Mouse (Mus musculus): Measurements from ENCODE around the gene Iqcf6. TPM values are rescaled to one million over a fixed set of nuclear protein-coding genes. Genes with fewer than 3 reads are reported as not detected.

Gene Iqcf6
- polyA plus RNA-seq, 1 experiment from 2014 or later: not detected

- no peak overlapping the region for H3K9ac ChIP-seq
- H3K27ac ChIP-seq: no peak overlapping the region
- H3K4me3 ChIP-seq: no peak overlapping the region
- H3K4me1 ChIP-seq: peaks cover 10% of the 10 kb centered on the region
- WGBS: 84% methylated on average over 7 of the region's 7 CpGs
- no peaks in the 10 kb centered on the region for H3K9me3 ChIP-seq
- peaks cover 15% of the 10 kb centered on the region for H3K27me3 ChIP-seq
- no peak for ATAC-seq (ENCODE audit: insufficient number of reproducible peaks, low FRiP score, low TSS enrichment, low read depth)
- H3K36me3 ChIP-seq: peaks cover 67% of the 10 kb centered on the region
- no peak overlapping the region for H3K4me2 ChIP-seq
Measured at GRCm38 (mm10) chr9:106659441-106659840, 33.1 kb downstream of the Iqcf6 start.

- Histone ChIP-seq H3K9ac (no peak overlapping the region), H3K27ac (no peak overlapping the region), H3K4me1 (peaks cover 10% of the 10 kb centered on the region), H3K4me3 (no peak overlapping the region), H3K36me3 (peaks cover 72% of the 10 kb centered on the region), H3K27me3 (peaks cover 10% of the 10 kb centered on the region), H3K4me2 (no peak overlapping the region), H3K9me3 (no peaks in the 10 kb centered on the region)
- 74% methylated on average over 1 of the region's 1 CpGs for WGBS
- ATAC-seq (ENCODE audit: insufficient number of reproducible peaks, low FRiP score, low TSS enrichment, low read depth): no peak
Measured at GRCm38 (mm10) chr9:106659935-106660334, 33.6 kb downstream of the Iqcf6 start.

- 76% methylated on average over 6 of the region's 6 CpGs for WGBS
Measured at GRCm38 (mm10) chr9:106663200-106663599, 36.8 kb downstream of the Iqcf6 start.

GRCm38 (mm10) chr9:106664433-106664832 lies 38.1 kb downstream of the Iqcf6 start:
- Histone ChIP-seq H3K4me1 (no peaks in the 10 kb centered on the region), H3K36me3 (peaks cover 97% of the 10 kb centered on the region), H3K4me2 (no peak overlapping the region), H3K27me3 (no peaks in the 10 kb centered on the region), H3K27ac (no peak overlapping the region), H3K9ac (no peak overlapping the region), H3K9me3 (no peaks in the 10 kb centered on the region), H3K4me3 (no peak overlapping the region)
- no peak for ATAC-seq (ENCODE audit: insufficient number of reproducible peaks, low FRiP score, low TSS enrichment, low read depth)
- WGBS: 81% methylated on average over 4 of the region's 4 CpGs

More at GRCm38 (mm10) chr9:106663200-106663599, 36.8 kb downstream of the Iqcf6 start:
- ATAC-seq (ENCODE audit: insufficient number of reproducible peaks, low FRiP score, low TSS enrichment, low read depth): no peak
- H3K27ac ChIP-seq: no peak overlapping the region
- H3K27me3 ChIP-seq: no peaks in the 10 kb centered on the region
- H3K36me3 ChIP-seq: peaks cover 98% of the 10 kb centered on the region
- H3K9me3 ChIP-seq: no peaks in the 10 kb centered on the region
- no peak overlapping the region for H3K9ac ChIP-seq
- no peak overlapping the region for H3K4me2 ChIP-seq
- no peaks in the 10 kb centered on the region for H3K4me1 ChIP-seq
- no peak overlapping the region for H3K4me3 ChIP-seq

- Histone ChIP-seq H3K4me1 (no peaks in the 10 kb centered on the region), H3K36me3 (peaks cover 94% of the 10 kb centered on the region), H3K4me3 (no peak overlapping the region), H3K9ac (no peak overlapping the region), H3K27ac (no peak overlapping the region), H3K9me3 (no peaks in the 10 kb centered on the region), H3K27me3 (no peaks in the 10 kb centered on the region), H3K4me2 (no peak overlapping the region)
- ATAC-seq (ENCODE audit: insufficient number of reproducible peaks, low FRiP score, low TSS enrichment, low read depth): no peak
- WGBS: 75% methylated on average over 6 of the region's 6 CpGs
Measured at GRCm38 (mm10) chr9:106664856-106665255, 38.5 kb downstream of the Iqcf6 start.

- Histone ChIP-seq H3K9me3 (no peaks in the 10 kb centered on the region), H3K9ac (no peak overlapping the region), H3K4me3 (no peak overlapping the region), H3K36me3 (peaks cover 73% of the 10 kb centered on the region), H3K4me2 (no peak overlapping the region), H3K27me3 (no peaks in the 10 kb centered on the region), H3K27ac (no peak overlapping the region), H3K4me1 (no peaks in the 10 kb centered on the region)
- 83% methylated on average over 2 of the region's 2 CpGs for WGBS
- ATAC-seq (ENCODE audit: insufficient number of reproducible peaks, low FRiP score, low TSS enrichment, low read depth): no peak
Measured at GRCm38 (mm10) chr9:106673860-106674259, 47.5 kb downstream of the Iqcf6 start.

GRCm38 (mm10) chr9:106675480-106675879 lies 49.1 kb downstream of the Iqcf6 start:
- no peak for ATAC-seq (ENCODE audit: insufficient number of reproducible peaks, low FRiP score, low TSS enrichment, low read depth)
- 0% methylated on average over 1 of the region's 1 CpGs for WGBS
- H3K36me3 ChIP-seq: peaks cover 77% of the 10 kb centered on the region

GRCm38 (mm10) chr9:106675965-106676364 lies 49.6 kb downstream of the Iqcf6 start:
- Histone ChIP-seq H3K4me3 (no peak overlapping the region), H3K9ac (no peak overlapping the region), H3K9me3 (no peaks in the 10 kb centered on the region), H3K27ac (no peak overlapping the region), H3K4me1 (no peaks in the 10 kb centered on the region), H3K27me3 (no peaks in the 10 kb centered on the region), H3K36me3 (peaks cover 77% of the 10 kb centered on the region), H3K4me2 (no peak overlapping the region)
- 77% methylated on average over 9 of the region's 9 CpGs for WGBS
- no peak for ATAC-seq (ENCODE audit: insufficient number of reproducible peaks, low FRiP score, low TSS enrichment, low read depth)

More at GRCm38 (mm10) chr9:106675480-106675879, 49.1 kb downstream of the Iqcf6 start:
- no peak overlapping the region for H3K4me2 ChIP-seq
- no peaks in the 10 kb centered on the region for H3K9me3 ChIP-seq
- no peak overlapping the region for H3K27ac ChIP-seq
- H3K9ac ChIP-seq: no peak overlapping the region
- H3K4me1 ChIP-seq: no peaks in the 10 kb centered on the region
- no peaks in the 10 kb centered on the region for H3K27me3 ChIP-seq
- no peak overlapping the region for H3K4me3 ChIP-seq

- ATAC-seq (ENCODE audit: insufficient number of reproducible peaks, low FRiP score, low TSS enrichment, low read depth): no peak
- WGBS: 80% methylated on average over 4 of the region's 4 CpGs
- H3K4me1 ChIP-seq: no peaks in the 10 kb centered on the region
Measured at GRCm38 (mm10) chr9:106676571-106676970, 50.2 kb downstream of the Iqcf6 start.

More at GRCm38 (mm10) chr9:106676571-106676970, 50.2 kb downstream of the Iqcf6 start:
- no peak overlapping the region for H3K9ac ChIP-seq
- no peak overlapping the region for H3K4me2 ChIP-seq
- no peak overlapping the region for H3K27ac ChIP-seq
- H3K4me3 ChIP-seq: no peak overlapping the region
- H3K27me3 ChIP-seq: no peaks in the 10 kb centered on the region
- H3K9me3 ChIP-seq: no peaks in the 10 kb centered on the region
- H3K36me3 ChIP-seq: peaks cover 77% of the 10 kb centered on the region

Other genes starting within 250 kb of the Iqcf6 start
- gene Rpl29, start 197.1 kb upstream of the Iqcf6 start, polyA plus RNA-seq (2015; fragmentation: Nextera tagmentation; extraction: Ambion mirVana): 786 and 956 TPM in 2 replicates
- gene Acy1, start 188.3 kb upstream of the Iqcf6 start, polyA plus RNA-seq (2015; fragmentation: Nextera tagmentation; extraction: Ambion mirVana): 42.2 and 48.6 TPM in 2 replicates
- gene Abhd14b, start 179.1 kb upstream of the Iqcf6 start, polyA plus RNA-seq (2015; fragmentation: Nextera tagmentation; extraction: Ambion mirVana): 38.9 and 40.8 TPM in 2 replicates
- 75.0 TPM in 2 replicates for gene Abhd14a, start 178.9 kb upstream of the Iqcf6 start, polyA plus RNA-seq (2015; fragmentation: Nextera tagmentation; extraction: Ambion mirVana)
- 83.2 and 91.4 TPM in 2 replicates for gene Pcbp4, start 173.3 kb upstream of the Iqcf6 start, polyA plus RNA-seq (2015; fragmentation: Nextera tagmentation; extraction: Ambion mirVana)
- gene Gpr62, start 160.6 kb upstream of the Iqcf6 start, polyA plus RNA-seq (2015; fragmentation: Nextera tagmentation; extraction: Ambion mirVana): 0.37 and 0.55 TPM in 2 replicates
- 39.9 and 40.2 TPM in 2 replicates for gene Rrp9, start 150.6 kb upstream of the Iqcf6 start, polyA plus RNA-seq (2015; fragmentation: Nextera tagmentation; extraction: Ambion mirVana)
- 6.1 and 8.5 TPM in 2 replicates for gene Parp3, start 149.6 kb upstream of the Iqcf6 start, polyA plus RNA-seq (2015; fragmentation: Nextera tagmentation; extraction: Ambion mirVana)
- gene Iqcf1, start 126.6 kb upstream of the Iqcf6 start, polyA plus RNA-seq (2015; fragmentation: Nextera tagmentation; extraction: Ambion mirVana): not detected in 2 replicates
- not detected in 2 replicates for gene Iqcf5, start 112.0 kb upstream of the Iqcf6 start, polyA plus RNA-seq (2015; fragmentation: Nextera tagmentation; extraction: Ambion mirVana)
- gene Iqcf3, start 65.0 kb upstream of the Iqcf6 start, polyA plus RNA-seq (2015; fragmentation: Nextera tagmentation; extraction: Ambion mirVana): not detected in 2 replicates
- gene Iqcf4, start 55.6 kb upstream of the Iqcf6 start, polyA plus RNA-seq (2015; fragmentation: Nextera tagmentation; extraction: Ambion mirVana): not detected in 2 replicates
- gene Grm2, start 29.5 kb downstream of the Iqcf6 start, polyA plus RNA-seq (2015; fragmentation: Nextera tagmentation; extraction: Ambion mirVana): 0.06 and 0.09 TPM in 2 replicates
- gene Tex264, start 59.3 kb downstream of the Iqcf6 start, polyA plus RNA-seq (2015; fragmentation: Nextera tagmentation; extraction: Ambion mirVana): 72.9 and 79.5 TPM in 2 replicates
- gene Rad54l2, start 162.6 kb downstream of the Iqcf6 start, polyA plus RNA-seq (2015; fragmentation: Nextera tagmentation; extraction: Ambion mirVana): 4.3 and 6.2 TPM in 2 replicates
- 16.5 and 20.9 TPM in 2 replicates for gene Dcaf1, start 195.3 kb downstream of the Iqcf6 start, polyA plus RNA-seq (2015; fragmentation: Nextera tagmentation; extraction: Ambion mirVana)